Mouse (Mus musculus): ENCODE measurements around the gene Traf3. TPM values are rescaled to one million over a fixed set of nuclear protein-coding genes. Genes with fewer than 3 reads are reported as not detected.

Traf3 gene
- polyA plus RNA-seq (2012; rRNA removed; ENCODE audit: low replicate concordance): 9.2 and 14.2 TPM in 2 replicates

DNA sequence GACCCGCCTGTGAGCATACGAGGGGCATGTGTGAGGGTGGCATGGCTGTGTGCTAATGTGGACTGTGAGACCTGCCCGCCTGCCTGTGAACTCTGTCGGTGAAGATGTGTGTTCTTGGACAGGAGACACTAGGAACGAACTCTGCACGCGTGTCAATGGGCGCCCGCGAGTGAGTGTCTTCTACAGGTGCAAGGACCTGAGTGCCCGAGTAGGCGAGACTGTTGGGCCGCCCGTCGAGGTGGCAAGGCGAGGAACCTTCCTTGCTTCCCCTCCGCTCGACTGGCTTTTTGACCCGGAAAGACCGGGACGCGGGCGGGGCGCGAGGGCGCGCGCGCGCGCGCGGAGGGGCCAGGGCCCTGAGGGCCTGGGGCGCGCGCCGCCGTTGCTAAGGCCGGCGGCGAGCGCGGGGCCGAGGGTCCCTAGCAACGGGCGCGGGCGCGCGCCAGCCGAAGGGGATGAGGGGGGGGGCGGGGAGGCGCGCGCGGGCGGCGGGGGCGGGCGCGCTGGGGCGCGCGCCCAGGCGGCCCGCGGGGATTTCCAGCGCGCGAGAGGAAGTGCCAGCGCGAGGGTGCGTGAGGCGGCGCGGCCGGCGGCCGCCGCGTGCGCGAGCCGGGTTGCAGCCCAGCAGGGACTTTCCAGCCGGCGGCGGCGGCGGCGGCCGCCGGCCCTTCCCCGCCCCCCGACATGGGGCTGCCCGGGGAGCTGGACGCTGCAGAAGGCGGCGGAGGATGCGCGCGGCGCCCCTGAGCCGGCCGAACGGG, at the start of gene Traf3:
Gene Traf3 (plus strand): TSS at position 540 of the 761 bp plus-strand sequence.

DNA sequence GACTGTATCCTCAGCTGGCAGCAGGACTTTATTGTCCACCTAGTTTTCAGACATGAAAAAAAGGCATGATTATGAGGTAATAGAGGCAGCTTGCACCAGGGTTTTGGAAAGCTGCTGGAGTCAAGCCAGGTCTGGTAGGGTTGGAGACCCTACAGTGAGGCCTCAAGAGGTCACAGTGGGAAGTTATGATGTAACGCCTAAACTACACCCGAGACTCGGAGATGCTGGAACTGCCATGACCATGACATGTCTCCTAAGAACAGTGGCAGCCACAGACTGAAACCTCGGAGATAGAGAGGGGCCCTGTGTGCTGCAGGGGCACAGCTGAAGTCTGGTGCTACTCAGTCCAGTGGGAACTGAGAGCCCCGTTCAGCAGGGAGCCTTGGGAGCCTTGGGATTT, 18.3 kb downstream of the Traf3 start, which contains the start of gene 4930595D18Rik:
Gene 4930595D18Rik (minus strand): TSS at position 16 of the 400 bp plus-strand sequence.

DNA sequence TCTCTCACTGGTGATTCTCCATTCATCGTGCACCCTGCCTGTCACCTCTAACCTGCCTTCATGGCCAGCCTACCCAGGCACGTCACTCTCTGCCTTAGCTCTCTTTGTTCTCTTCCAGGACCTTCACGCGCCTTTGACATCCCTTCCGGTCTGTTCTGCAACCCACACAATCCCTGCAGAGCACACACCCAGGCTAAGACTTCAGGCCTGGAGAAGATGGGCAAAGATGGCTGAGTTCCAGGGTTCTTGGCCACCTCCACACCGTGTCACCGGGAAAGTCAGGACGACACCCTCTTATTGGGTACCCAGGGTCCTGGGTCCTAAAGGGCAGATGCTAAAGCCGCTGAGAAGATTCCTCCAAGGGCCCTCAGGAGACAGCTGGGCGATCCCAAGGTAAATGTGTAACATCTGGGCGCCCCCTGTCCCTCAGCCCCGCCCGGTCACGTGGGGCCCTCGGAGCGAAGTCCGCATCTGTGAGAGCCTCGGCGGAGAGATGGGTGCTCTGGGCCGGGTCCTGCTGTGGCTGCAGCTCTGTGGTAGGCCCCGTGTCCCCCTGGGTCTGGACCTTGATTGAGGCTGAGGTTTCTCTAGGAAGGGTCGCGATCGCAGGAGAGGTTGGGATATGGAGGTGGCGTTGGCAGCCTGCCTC, 104.6 kb downstream of the Traf3 start, which contains the start of gene Amn:
Gene Amn (plus strand): TSS at position 467 of the 649 bp plus-strand sequence.

Other genes with a start within 250 kb of the Traf3 start
- gene Ankrd9, start 187.3 kb upstream of the Traf3 start, polyA plus RNA-seq (2012; rRNA removed; ENCODE audit: low replicate concordance): 183 and 263 TPM in 2 replicates
- 3.6 and 5.0 TPM in 2 replicates for gene Rcor1, start 127.0 kb upstream of the Traf3 start, polyA plus RNA-seq (2012; rRNA removed; ENCODE audit: low replicate concordance)
- not detected in 2 replicates for gene 4930595D18Rik, start 18.1 kb downstream of the Traf3 start, polyA plus RNA-seq (2012; rRNA removed; ENCODE audit: low replicate concordance)
- gene Amn, start 104.7 kb downstream of the Traf3 start, polyA plus RNA-seq (2012; rRNA removed; ENCODE audit: low replicate concordance): 90.2 and 1,263 TPM in 2 replicates
- 253 and 399 TPM in 2 replicates for gene Cdc42bpb, start 211.3 kb downstream of the Traf3 start, polyA plus RNA-seq (2012; rRNA removed; ENCODE audit: low replicate concordance)
- gene Lbhd2, start 240.4 kb downstream of the Traf3 start, polyA plus RNA-seq (2012; rRNA removed; ENCODE audit: low replicate concordance): 0.58 TPM in 1 of 2 replicates, not detected in the other